Mouse (Mus musculus) stomach, postnatal 0 days (tissue): Measurements from ENCODE around the gene Kbtbd8. TPM values are rescaled to one million over a fixed set of nuclear protein-coding genes. Genes with fewer than 3 reads are reported as not detected.

Experiments used
- ATAC-seq: fragments of 200-750 bp; cut with Nextera tagmentation; 2 replicates; pipeline ENCODE4 v1.8.0; 2017; ENCODE audit not compliant: low FRiP score, low TSS enrichment
- DNase-seq: peaks from one replicate; pipeline ENCODE4 v3.0.0-alpha.2; 2016; ENCODE audit warnings: low spot score
- H3K27ac ChIP-seq: fragments of 300-500 bp; sonication (generic); replicated peaks from 2 replicates; pipeline ENCODE4 v1.5.1; 2014; ENCODE audit warnings: mild to moderate bottlenecking, control low read depth
- H3K27me3 ChIP-seq: fragments of 300-500 bp; sonication (generic); 2 replicates; pipeline ENCODE4 v1.6.1; 2014; ENCODE audit warnings: low read length; ENCODE audit not compliant: control insufficient read depth, insufficient read depth
- H3K36me3 ChIP-seq: fragments of 300-500 bp; sonication (generic); 2 replicates; pipeline ENCODE4 v1.6.1; 2014; ENCODE audit warnings: low read length, mixed read lengths; ENCODE audit not compliant: control insufficient read depth, insufficient read depth
- H3K4me1 ChIP-seq: fragments of 300-500 bp; sonication (generic); replicated peaks from 2 replicates; pipeline ENCODE4 v1.6.1; 2014; ENCODE audit warnings: antibody characterized with exemption; ENCODE audit not compliant: control insufficient read depth, insufficient read depth
- H3K4me2 ChIP-seq: fragments of 300-500 bp; sonication (generic); replicated peaks from 2 replicates; pipeline ENCODE4 v1.6.1; 2014; ENCODE audit warnings: low read depth, mild to moderate bottlenecking, control low read depth, moderate library complexity
- H3K4me3 ChIP-seq: fragments of 300-500 bp; sonication (generic); 2 replicates; pipeline ENCODE4 v1.5.1; 2014; ENCODE audit warnings: low read depth, low read length, control low read depth
- H3K9ac ChIP-seq: fragments of 300-500 bp; sonication (generic); 2 replicates; pipeline ENCODE4 v1.6.1; 2014; ENCODE audit warnings: mild to moderate bottlenecking, low read length, control low read depth, mixed read lengths
- H3K9me3 ChIP-seq: fragments of 300-500 bp; sonication (generic); 2 replicates; pipeline ENCODE4 v1.6.1; 2016; ENCODE audit warnings: low read length; ENCODE audit not compliant: control insufficient read depth
- CTCF ChIP-seq: IDR thresholded peaks from 2 replicates; pipeline ENCODE4 v1.5.1; 2016; ENCODE audit warnings: antibody characterized with exemption, low read depth, mild to moderate bottlenecking, moderate library complexity
- EP300 ChIP-seq: optimal IDR thresholded peaks from 2 replicates; pipeline ENCODE3; 2016; ENCODE audit warnings: antibody characterized with exemption
- whole genome bisulfite sequencing: fragments of 180-500 bp; shearing (Covaris S2); extraction: QIAGEN DNeasy Blood & Tissue Kit; methylation state at CpG from one replicate; pipeline ENCODE4 v1.1.7; 2014; 5-methylcytosine and 5-hydroxymethylcytosine counted together
- polyA plus RNA-seq: library from polyadenylated mRNA; unstranded; fragments of >200 nt; fragmentation: Nextera tagmentation; extraction: Ambion mirVana; gene quantifications from 2 replicates; pipeline ENCODE4 v1.2.1, GENCODE M21; 2015

Kbtbd8 gene
- polyA plus RNA-seq, 1 experiment from 2014 or later, result 1.8 TPM

DNA sequence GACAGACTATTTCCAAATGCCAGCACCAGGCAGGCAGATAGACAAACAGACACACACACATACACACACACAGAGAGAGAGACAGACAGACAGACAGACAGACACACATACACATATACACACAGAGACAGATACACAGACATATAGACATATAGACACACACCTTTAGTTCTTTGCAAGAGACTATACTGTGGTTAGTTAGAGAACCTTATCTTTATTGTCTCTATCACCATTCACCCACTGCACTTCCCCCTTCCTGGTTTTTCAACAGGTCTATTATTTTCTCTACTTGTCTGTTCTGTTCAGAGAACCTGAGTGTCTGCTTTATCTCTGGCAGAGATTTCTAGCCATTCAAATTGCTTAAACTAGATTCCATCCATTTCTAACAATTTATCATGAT is 48.6 kb downstream of the Kbtbd8 start:
- Histone ChIP-seq H3K27ac (no peak overlapping the region), H3K9ac (no peak overlapping the region), H3K36me3 (no peaks in the 10 kb centered on the region), H3K9me3 (no peaks in the 10 kb centered on the region), H3K4me3 (no peak overlapping the region), H3K4me2 (no peak overlapping the region), H3K4me1 (no peaks in the 10 kb centered on the region), H3K27me3 (no peaks in the 10 kb centered on the region)
- DNase-seq (no peak), ATAC-seq (no peak)
- TF ChIP-seq CTCF (no peak), EP300 (no peak)

DNA sequence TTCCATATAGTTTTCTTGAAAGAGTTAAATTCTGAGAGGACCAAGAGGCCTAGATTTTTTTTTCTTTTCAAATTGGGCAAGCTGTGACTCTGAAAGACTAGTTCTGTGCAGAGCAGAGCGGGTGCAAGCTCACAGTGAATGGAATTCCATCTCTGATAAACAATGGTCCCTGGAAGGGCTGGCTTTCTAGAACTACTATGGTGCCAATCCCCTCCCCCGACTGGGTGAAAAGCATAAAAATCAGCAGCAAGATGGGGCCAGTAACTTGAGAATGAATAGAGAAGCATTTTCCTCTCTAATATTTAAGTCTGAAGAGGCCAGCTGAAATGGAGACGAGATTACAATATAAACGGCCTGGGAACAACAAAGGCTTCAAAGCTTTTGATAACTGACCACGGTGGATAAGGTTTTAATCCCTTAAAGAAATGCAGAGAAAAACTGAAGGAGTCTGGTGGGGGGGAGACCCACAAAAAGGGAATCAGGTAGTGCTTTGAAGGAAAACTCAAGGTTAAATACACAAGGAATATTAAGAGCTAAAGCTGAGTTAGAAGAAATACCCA is 50.7 kb downstream of the Kbtbd8 start:
- ATAC-seq (no peak), DNase-seq (no peak)
- 20% methylated on average over 5 of the region's 5 CpGs for WGBS
- no peaks in the 10 kb centered on the region for H3K36me3 ChIP-seq
- H3K4me1 ChIP-seq, result no peaks in the 10 kb centered on the region
- H3K9me3 ChIP-seq, result no peaks in the 10 kb centered on the region
- no peaks in the 10 kb centered on the region for H3K27me3 ChIP-seq
- H3K4me2 ChIP-seq, result no peak overlapping the region
- TF ChIP-seq CTCF (no peak), EP300 (no peak)
- H3K4me3 ChIP-seq, result no peak overlapping the region
- H3K9ac ChIP-seq, result no peak overlapping the region
- H3K27ac ChIP-seq, result no peak overlapping the region

- no peaks in the 10 kb centered on the region for H3K27me3 ChIP-seq
Measured at GRCm38 (mm10) chr6:95169411-95169810, 52.4 kb downstream of the Kbtbd8 start.

DNA sequence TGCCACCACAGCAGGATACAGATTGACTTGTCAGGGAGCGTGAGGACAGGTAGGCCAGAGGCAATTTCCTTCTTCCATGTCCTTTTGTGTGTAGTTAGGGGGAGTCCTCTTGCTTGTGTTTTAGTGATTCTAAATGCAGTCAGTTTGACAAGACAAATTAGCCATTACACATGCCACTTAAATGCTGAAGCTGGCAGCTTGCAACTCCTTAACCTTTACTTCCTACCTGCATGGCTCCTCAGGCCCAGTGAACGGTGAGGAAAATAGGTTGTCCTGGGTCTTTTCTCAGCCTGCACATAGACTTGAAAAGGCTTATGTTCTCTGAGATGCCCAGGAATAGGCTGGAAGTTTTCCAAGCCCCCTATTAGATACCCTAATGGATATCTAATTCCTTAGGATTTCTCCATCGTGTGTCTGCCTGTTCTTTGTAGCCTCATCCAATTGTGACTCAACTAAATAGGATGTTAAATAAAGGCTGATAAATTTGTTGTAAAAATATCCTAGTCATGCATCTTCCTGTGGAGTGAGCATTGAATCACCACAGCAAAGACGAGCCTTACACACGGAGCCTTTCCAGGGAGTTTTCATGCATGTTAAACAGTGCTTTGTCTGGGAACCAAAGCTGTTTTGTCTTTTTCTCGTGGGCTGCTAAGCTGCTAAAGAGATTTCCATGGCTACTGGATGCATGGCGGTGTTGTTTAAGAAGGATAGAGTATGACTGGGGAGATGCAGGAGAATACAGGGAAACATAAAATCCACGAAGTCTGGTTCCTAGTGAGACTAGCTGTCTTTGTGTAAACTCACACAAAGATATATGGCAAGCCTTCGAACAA is 57.5 kb downstream of the Kbtbd8 start:
- no peaks in the 10 kb centered on the region for H3K36me3 ChIP-seq
- 75% methylated on average over 9 of the region's 9 CpGs for WGBS
- no peak overlapping the region for H3K4me2 ChIP-seq

More at GRCm38 (mm10) chr6:95169411-95169810, 52.4 kb downstream of the Kbtbd8 start:
- DNase-seq (no peak), ATAC-seq (no peak)
- TF ChIP-seq EP300 (no peak), CTCF (no peak)
- Histone ChIP-seq H3K4me2 (no peak overlapping the region; the same call in 1 of the 2 replicates), H3K4me3 (no peak overlapping the region), H3K4me1 (no peaks in the 10 kb centered on the region), H3K36me3 (no peaks in the 10 kb centered on the region), H3K9me3 (no peaks in the 10 kb centered on the region), H3K27ac (no peak overlapping the region), H3K9ac (no peak overlapping the region)
- WGBS, result 74% methylated on average over 6 of the region's 6 CpGs

More for the DNA sequence above, 57.5 kb downstream of the Kbtbd8 start:
- H3K27me3 ChIP-seq, result no peaks in the 10 kb centered on the region
- no peaks in the 10 kb centered on the region for H3K9me3 ChIP-seq
- DNase-seq (no peak), ATAC-seq (no peak)
- H3K9ac ChIP-seq, result no peak overlapping the region
- TF ChIP-seq EP300 (no peak), CTCF (no peak)
- H3K27ac ChIP-seq, result no peak overlapping the region
- no peaks in the 10 kb centered on the region for H3K4me1 ChIP-seq
- H3K4me3 ChIP-seq, result no peak overlapping the region

Other genes with a start within 250 kb of the Kbtbd8 start
- not detected in 2 replicates for gene Gm10234, start 204.9 kb downstream of the Kbtbd8 start, polyA plus RNA-seq